Mouse (Mus musculus) cerebellum, adult 2 months (tissue): ENCODE data around the gene Sox5.

ENCODE experiments used
- CTCF ChIP-seq: fragments of 200-500 bp; IDR thresholded peaks from 2 replicates; pipeline ENCODE4 v1.5.1; 2011; ENCODE audit warnings: low read depth, mild to moderate bottlenecking, control low read depth, low read length, moderate library complexity, borderline replicate concordance; ENCODE audit not compliant: insufficient read depth
- POLR2A ChIP-seq: fragments of 200-500 bp; IDR thresholded peaks from 2 replicates; pipeline ENCODE4 v1.6.1; 2011; ENCODE audit warnings: low read length, control low read depth, borderline replicate concordance; ENCODE audit not compliant: insufficient read depth

DNA sequence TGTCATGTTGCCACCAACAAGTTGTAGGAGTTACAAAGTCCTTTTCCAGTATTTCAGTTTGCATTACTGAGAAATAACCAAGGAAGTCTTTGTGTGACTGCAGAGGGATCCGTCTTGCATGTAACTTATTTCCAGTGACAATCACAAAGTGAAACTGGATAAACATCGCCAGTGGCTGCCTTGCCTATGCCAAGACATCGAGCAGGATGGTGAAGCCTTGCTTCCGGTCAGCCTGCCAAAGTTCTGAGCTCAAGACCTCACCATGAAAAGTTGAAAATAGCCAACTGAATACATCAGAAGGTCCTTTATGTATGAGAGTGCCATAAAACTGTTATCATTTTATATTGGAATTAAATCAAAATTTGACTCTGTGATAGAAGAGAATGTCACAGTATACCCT, 136.0 kb downstream of the Sox5 start:
- TF ChIP-seq CTCF, result no peak
- TF ChIP-seq POLR2A, result no peak
